Mouse (Mus musculus) intestine, embryonic 14.5 days (tissue): ENCODE measurements around the gene Marc1. TPM values are rescaled to one million over a fixed set of nuclear protein-coding genes. Genes with fewer than 3 reads are reported as not detected.

Experiments
- ATAC-seq: fragments of 200-750 bp; cut with Nextera tagmentation; replicated peaks from 2 replicates; pipeline ENCODE4 v1.8.0; 2017; ENCODE audit warnings: low read depth, moderate number of reproducible peaks, moderate TSS enrichment, moderate library complexity; ENCODE audit not compliant: low FRiP score, low TSS enrichment
- DNase-seq: peaks from one replicate; pipeline ENCODE4 v3.0.0-alpha.2; 2018; ENCODE audit warnings: low spot score
- H3K27ac ChIP-seq: fragments of 300-500 bp; sonication (generic); 2 replicates; pipeline ENCODE4 v1.5.1; 2014; ENCODE audit warnings: low read depth, mild to moderate bottlenecking, control low read depth
- H3K27me3 ChIP-seq: fragments of 300-500 bp; sonication (generic); replicated peaks from 2 replicates; pipeline ENCODE4 v1.6.1; 2014; ENCODE audit warnings: low read length, control low read depth; ENCODE audit not compliant: control insufficient read depth, insufficient read depth
- H3K36me3 ChIP-seq: fragments of 300-500 bp; sonication (generic); 2 replicates; pipeline ENCODE4 v1.6.1; 2014; ENCODE audit warnings: low read length, control low read depth; ENCODE audit not compliant: control insufficient read depth, insufficient read depth
- H3K4me1 ChIP-seq: fragments of 300-500 bp; sonication (generic); replicated peaks from 2 replicates; pipeline ENCODE4 v1.6.1; 2014; ENCODE audit warnings: low read length, control low read depth, mixed read lengths; ENCODE audit not compliant: control insufficient read depth, insufficient read depth
- H3K4me2 ChIP-seq: fragments of 300-500 bp; sonication (generic); 2 replicates; pipeline ENCODE4 v1.6.1; 2014; ENCODE audit warnings: low read length
- H3K4me3 ChIP-seq: fragments of 300-500 bp; sonication (generic); 2 replicates; pipeline ENCODE4 v1.5.1; 2014; ENCODE audit warnings: low read depth, low read length, control low read depth, mixed read lengths
- H3K9ac ChIP-seq: fragments of 300-500 bp; sonication (generic); 2 replicates; pipeline ENCODE4 v1.6.1; 2014; ENCODE audit warnings: mild to moderate bottlenecking, low read length
- H3K9me3 ChIP-seq: fragments of 300-500 bp; sonication (generic); 2 replicates; pipeline ENCODE4 v1.6.1; 2016; ENCODE audit warnings: low read length, control low read depth; ENCODE audit not compliant: control insufficient read depth
- WGBS: fragments of 180-500 bp; shearing (Covaris S2); extraction: QIAGEN DNeasy Blood & Tissue Kit; methylation state at CpG from one replicate; pipeline ENCODE4 v1.1.7; 2014; 5-methylcytosine and 5-hydroxymethylcytosine counted together
- polyA plus RNA-seq: library from polyadenylated mRNA; unstranded; fragments of >200 nt; fragmentation: Nextera tagmentation; extraction: Ambion mirVana; gene quantifications from 2 replicates; pipeline ENCODE4 v1.2.1, GENCODE M21; 2014

Gene Marc1
- polyA plus RNA-seq, 1 experiment from 2014 or later: 0.22 TPM

GRCm38 (mm10) chr1:184781286-184782160, 29.6 kb downstream of the Marc1 start:
- Histone ChIP-seq H3K4me1 (peaks cover 43% of the 10 kb centered on the region), H3K4me3 (no peak overlapping the region), H3K36me3 (no peaks in the 10 kb centered on the region), H3K9me3 (no peaks in the 10 kb centered on the region), H3K4me2 (no peak overlapping the region), H3K9ac (no peak overlapping the region), H3K27me3 (no peaks in the 10 kb centered on the region), H3K27ac (peak overlapping the region; percentile 87)
- peak; percentile 67 for DNase-seq
- WGBS: 21% methylated on average over 10 of the region's 10 CpGs
- peak; percentile 67 for ATAC-seq

- no peaks in the 10 kb centered on the region for H3K36me3 ChIP-seq
- H3K4me2 ChIP-seq: no peak overlapping the region
- no peak overlapping the region for H3K9ac ChIP-seq
- H3K4me1 ChIP-seq: peaks cover 41% of the 10 kb centered on the region
- no peak overlapping the region for H3K27ac ChIP-seq
- H3K27me3 ChIP-seq: no peaks in the 10 kb centered on the region
- DNase-seq (no peak), ATAC-seq (no peak)
- no peaks in the 10 kb centered on the region for H3K9me3 ChIP-seq
- WGBS: 94% methylated on average over 6 of the region's 6 CpGs
- H3K4me3 ChIP-seq: no peak overlapping the region
Observed at GRCm38 (mm10) chr1:184778157-184778556, 33.0 kb downstream of the Marc1 start.

- H3K9ac ChIP-seq: no peak overlapping the region
- 34% methylated on average over 22 of the region's 22 CpGs for WGBS
- H3K4me2 ChIP-seq: no peak overlapping the region
- DNase-seq (no peak), ATAC-seq (no peak)
- H3K4me3 ChIP-seq: no peak overlapping the region
- no peak overlapping the region for H3K27ac ChIP-seq
- no peaks in the 10 kb centered on the region for H3K9me3 ChIP-seq
- peaks cover 35% of the 10 kb centered on the region for H3K4me1 ChIP-seq
- no peaks in the 10 kb centered on the region for H3K36me3 ChIP-seq
- no peaks in the 10 kb centered on the region for H3K27me3 ChIP-seq
Observed at GRCm38 (mm10) chr1:184777061-184777795, 33.9 kb downstream of the Marc1 start.

- WGBS: 54% methylated on average over 9 of the region's 9 CpGs
- Histone ChIP-seq H3K27ac (no peak overlapping the region), H3K4me1 (peaks cover 38% of the 10 kb centered on the region), H3K36me3 (no peaks in the 10 kb centered on the region), H3K4me2 (no peak overlapping the region), H3K9me3 (no peaks in the 10 kb centered on the region), H3K27me3 (no peaks in the 10 kb centered on the region), H3K9ac (no peak overlapping the region), H3K4me3 (no peak overlapping the region)
- ATAC-seq (no peak), DNase-seq (no peak)
Observed at GRCm38 (mm10) chr1:184775289-184775688, 35.8 kb downstream of the Marc1 start.

- H3K27me3 ChIP-seq: no peaks in the 10 kb centered on the region
- WGBS: 15% methylated on average over 9 of the region's 9 CpGs
- ATAC-seq (peak; percentile 20; the same call in 1 of the 2 replicates), DNase-seq (no peak)
- no peak overlapping the region for H3K27ac ChIP-seq
- H3K9ac ChIP-seq: no peak overlapping the region
- no peaks in the 10 kb centered on the region for H3K36me3 ChIP-seq
- peak overlapping the region; percentile 30 for H3K4me2 ChIP-seq
- H3K9me3 ChIP-seq: no peaks in the 10 kb centered on the region
- H3K4me1 ChIP-seq: peaks cover 22% of the 10 kb centered on the region
- H3K4me3 ChIP-seq: no peak overlapping the region
Observed at GRCm38 (mm10) chr1:184771891-184772249, 39.2 kb downstream of the Marc1 start.

- WGBS: 8% methylated on average over 18 of the region's 18 CpGs
- DNase-seq (peak; percentile 96), ATAC-seq (peak; percentile 80)
- Histone ChIP-seq H3K4me1 (peaks cover 20% of the 10 kb centered on the region), H3K27me3 (no peaks in the 10 kb centered on the region), H3K9me3 (no peaks in the 10 kb centered on the region), H3K27ac (peak overlapping the region; percentile 51; the same call in 1 of the 2 replicates), H3K9ac (no peak overlapping the region), H3K4me2 (peak overlapping the region; percentile 30), H3K4me3 (no peak overlapping the region), H3K36me3 (no peaks in the 10 kb centered on the region)
Observed at GRCm38 (mm10) chr1:184771202-184771890, 39.8 kb downstream of the Marc1 start.

GRCm38 (mm10) chr1:184763866-184764265, 47.2 kb downstream of the Marc1 start:
- Histone ChIP-seq H3K9ac (no peak overlapping the region), H3K4me3 (no peak overlapping the region), H3K36me3 (no peaks in the 10 kb centered on the region), H3K27ac (no peak overlapping the region), H3K9me3 (no peaks in the 10 kb centered on the region), H3K27me3 (no peaks in the 10 kb centered on the region), H3K4me2 (no peak overlapping the region), H3K4me1 (no peaks in the 10 kb centered on the region)
- DNase-seq (no peak), ATAC-seq (no peak)
- 45% methylated on average over 3 of the region's 3 CpGs for WGBS

GRCm38 (mm10) chr1:184762941-184763340, 48.2 kb downstream of the Marc1 start:
- no peaks in the 10 kb centered on the region for H3K27me3 ChIP-seq
- no peak overlapping the region for H3K4me2 ChIP-seq
- no peaks in the 10 kb centered on the region for H3K4me1 ChIP-seq
- ATAC-seq (no peak), DNase-seq (no peak)
- H3K36me3 ChIP-seq: no peaks in the 10 kb centered on the region
- no peaks in the 10 kb centered on the region for H3K9me3 ChIP-seq
- H3K9ac ChIP-seq: no peak overlapping the region
- 73% methylated on average over 5 of the region's 5 CpGs for WGBS
- H3K4me3 ChIP-seq: no peak overlapping the region
- H3K27ac ChIP-seq: no peak overlapping the region
